Mouse (Mus musculus): ENCODE measurements around the gene Cyp3a11. TPM values are rescaled to one million over a fixed set of nuclear protein-coding genes. Genes with fewer than 3 reads are reported as not detected.
"Not testable (repeated sequence)": the region's sequence is repeated elsewhere in the genome, so short reads cannot be mapped to it uniquely, and the experiment has no call there.

The Cyp3a11 gene
- polyA plus RNA-seq, 1 experiment from 2014 or later, result not detected

- H3K36me3 ChIP-seq (ENCODE audit: control insufficient read depth, insufficient read depth, low read length); H3K9me3 ChIP-seq (ENCODE audit: control insufficient read depth, low read length); H3K4me3 ChIP-seq (ENCODE audit: low read depth, low read length); H3K4me1 ChIP-seq (ENCODE audit: control insufficient read depth, insufficient read depth, low read length); H3K9ac ChIP-seq (replicated peaks; ENCODE audit: low read depth, low read length); H3K4me2 ChIP-seq (ENCODE audit: low read depth, low read length); H3K27ac ChIP-seq (ENCODE audit: low read depth, low read length); ATAC-seq (ENCODE audit: low read depth); H3K27me3 ChIP-seq (ENCODE audit: control insufficient read depth, insufficient read depth, low read length): not testable (repeated sequence)
Observed at GRCm38 (mm10) chr5:145867433-145867832, 12.3 kb downstream of the Cyp3a11 start.

DNA sequence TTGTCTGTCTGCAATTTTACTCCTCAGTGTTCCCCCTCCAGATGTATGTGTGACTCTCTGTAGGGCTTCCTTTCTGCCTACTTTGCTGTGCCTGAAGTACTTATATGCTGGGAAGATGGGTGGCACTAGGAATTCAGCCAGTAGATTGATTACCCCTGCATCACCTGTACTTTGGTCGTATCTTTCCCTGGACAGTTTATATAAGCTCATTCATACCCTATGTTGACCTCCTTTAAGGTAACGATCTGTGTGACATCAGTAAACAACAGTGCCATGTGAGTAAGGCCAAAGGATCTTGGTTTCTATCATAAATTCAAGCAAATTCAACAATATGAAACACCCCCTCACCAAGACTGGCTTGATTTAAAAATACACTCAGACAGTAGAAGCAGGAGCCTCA, 74.0 kb downstream of the Cyp3a11 start, which contains the start of gene Cyp3a44:
Gene Cyp3a44, minus strand, starts transcription at position 79 of the 400 bp plus-strand sequence.
- not testable (repeated sequence) for H3K4me3 ChIP-seq (ENCODE audit: low read depth, low read length); H3K27me3 ChIP-seq (ENCODE audit: control insufficient read depth, insufficient read depth, low read length)

More for the DNA sequence above, 74.0 kb downstream of the Cyp3a11 start, which contains the start of gene Cyp3a44:
- not testable (repeated sequence) for H3K9ac ChIP-seq (replicated peaks; ENCODE audit: low read depth, low read length); ATAC-seq (ENCODE audit: low read depth); H3K4me1 ChIP-seq (ENCODE audit: control insufficient read depth, insufficient read depth, low read length); H3K36me3 ChIP-seq (ENCODE audit: control insufficient read depth, insufficient read depth, low read length); H3K9me3 ChIP-seq (ENCODE audit: control insufficient read depth, low read length); H3K27ac ChIP-seq (ENCODE audit: low read depth, low read length); H3K4me2 ChIP-seq (ENCODE audit: low read depth, low read length)
- 76% methylated on average over 2 of the region's 2 CpGs for WGBS

Other genes with a start within 250 kb of the Cyp3a11 start
- not detected in 2 replicates for gene Cyp3a41a, start 159.8 kb downstream of the Cyp3a11 start, polyA plus RNA-seq (2014; fragmentation: Nextera tagmentation; extraction: Ambion mirVana)
- gene Cyp3a44, start 74.1 kb downstream of the Cyp3a11 start, polyA plus RNA-seq (2014; fragmentation: Nextera tagmentation; extraction: Ambion mirVana), result not detected in 2 replicates
- not detected in 2 replicates for gene Cyp3a25, start 129.7 kb upstream of the Cyp3a11 start, polyA plus RNA-seq (2014; fragmentation: Nextera tagmentation; extraction: Ambion mirVana)
- gene Cyp3a59, start 199.3 kb upstream of the Cyp3a11 start, polyA plus RNA-seq (2014; fragmentation: Nextera tagmentation; extraction: Ambion mirVana), result not detected in 2 replicates

All from neural tube, embryonic 14.5 days (tissue).